Mouse (Mus musculus) limb, embryonic 15.5 days (tissue): ENCODE results near the gene Efcab9. TPM values are rescaled to one million over a fixed set of nuclear protein-coding genes. Genes with fewer than 3 reads are reported as not detected.

ENCODE experiments used
- ATAC-seq: fragments of 200-750 bp; cut with Nextera tagmentation; 2 replicates; pipeline ENCODE4 v1.8.0; 2017; ENCODE audit warnings: low read depth, moderate TSS enrichment; ENCODE audit not compliant: insufficient number of reproducible peaks, low FRiP score, low TSS enrichment
- H3K27ac ChIP-seq: fragments of 300-500 bp; sonication (generic); 2 replicates; pipeline ENCODE4 v1.5.1; 2015; ENCODE audit warnings: moderate library complexity, mild to moderate bottlenecking, inconsistent platforms
- H3K27me3 ChIP-seq: fragments of 300-500 bp; sonication (generic); 2 replicates; pipeline ENCODE4 v1.6.1; 2015; ENCODE audit warnings: inconsistent platforms
- H3K36me3 ChIP-seq: fragments of 300-500 bp; sonication (generic); 2 replicates; pipeline ENCODE4 v1.6.1; 2015; ENCODE audit warnings: inconsistent platforms
- H3K4me1 ChIP-seq: fragments of 300-500 bp; sonication (generic); 2 replicates; pipeline ENCODE4 v1.6.1; 2015; ENCODE audit warnings: inconsistent platforms
- H3K4me2 ChIP-seq: fragments of 300-500 bp; sonication (generic); 2 replicates; pipeline ENCODE4 v1.6.1; 2015; ENCODE audit warnings: mild to moderate bottlenecking, inconsistent platforms
- H3K4me3 ChIP-seq: fragments of 300-500 bp; sonication (generic); 2 replicates; pipeline ENCODE4 v1.5.1; 2015; ENCODE audit warnings: mild to moderate bottlenecking, inconsistent platforms
- H3K9ac ChIP-seq: fragments of 300-500 bp; sonication (generic); 2 replicates; pipeline ENCODE4 v1.6.1; 2015; ENCODE audit warnings: inconsistent platforms
- H3K9me3 ChIP-seq: fragments of 300-500 bp; sonication (generic); 2 replicates; pipeline ENCODE4 v1.6.1; 2016; ENCODE audit warnings: inconsistent platforms
- WGBS: fragments of 180-500 bp; shearing (Covaris S2); methylation state at CpG from one replicate; pipeline ENCODE4 v1.1.7; 2015; 5-methylcytosine and 5-hydroxymethylcytosine counted together
- polyA plus RNA-seq: library from polyadenylated mRNA; unstranded; fragments of >200 nt; fragmentation: Nextera tagmentation; extraction: Ambion mirVana; gene quantifications from 2 replicates; pipeline ENCODE4 v1.2.1, GENCODE M21; 2015

Efcab9 gene
- polyA plus RNA-seq, 1 experiment from 2014 or later = not detected

DNA sequence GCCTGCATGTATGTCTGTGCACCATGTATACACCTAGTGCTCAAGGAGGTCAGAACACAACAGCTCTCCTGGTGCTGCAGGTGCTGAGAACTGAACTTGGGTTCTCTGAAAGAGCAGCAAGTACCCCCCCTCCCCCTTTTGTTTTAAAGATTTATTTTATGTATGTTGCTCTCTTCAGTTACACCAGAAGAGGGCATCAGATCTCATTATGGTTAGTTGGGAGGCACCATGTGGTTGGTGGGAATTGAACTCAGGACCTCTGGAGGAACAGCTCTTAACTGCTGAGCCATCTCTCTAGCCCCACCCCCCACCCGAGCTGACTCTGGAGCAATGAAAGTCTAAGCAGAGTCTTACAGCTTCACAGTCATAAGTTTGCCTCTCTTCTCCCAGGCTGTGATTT is 21.0 kb downstream of the Efcab9 start:
- Histone ChIP-seq H3K27me3 (no peaks in the 10 kb centered on the region), H3K4me3 (no peak overlapping the region), H3K9me3 (no peaks in the 10 kb centered on the region), H3K4me2 (no peak overlapping the region), H3K4me1 (no peaks in the 10 kb centered on the region), H3K36me3 (peaks cover 8% of the 10 kb centered on the region), H3K27ac (no peak overlapping the region), H3K9ac (no peak overlapping the region)
- ATAC-seq = no peak
- WGBS = 53% methylated on average over 1 of the region's 1 CpGs

DNA sequence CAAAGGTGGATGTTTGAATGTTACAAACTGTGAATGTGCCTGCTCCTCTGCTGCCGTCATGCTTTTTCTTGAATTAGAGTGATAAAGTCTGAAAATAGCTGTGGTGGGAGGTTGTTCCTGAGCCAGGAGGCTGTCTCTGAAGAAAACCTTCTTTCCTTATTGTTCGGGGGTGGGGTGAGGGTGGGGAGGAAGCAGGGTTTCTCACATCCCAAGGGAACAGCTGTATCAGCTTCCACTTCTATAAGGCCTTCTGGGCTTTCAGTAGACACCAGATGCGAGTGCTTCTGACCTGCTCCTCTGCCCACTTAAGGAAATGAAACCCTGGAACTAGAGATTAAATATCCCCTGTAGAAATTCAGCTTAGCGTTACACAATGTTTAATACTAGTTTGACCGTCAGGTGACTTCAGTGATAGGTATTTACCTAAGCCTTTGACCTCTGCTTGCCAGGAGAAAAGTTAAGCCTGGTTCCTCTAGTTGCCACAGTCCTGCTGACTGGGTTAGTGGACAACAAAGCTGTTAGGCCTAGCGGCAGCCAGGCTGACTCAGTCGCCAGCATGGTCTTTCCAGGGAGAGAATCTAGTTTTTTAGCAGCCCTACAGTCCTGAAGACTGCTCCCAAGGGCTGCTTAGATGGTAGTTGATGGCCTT is 26.7 kb downstream of the Efcab9 start:
- 71% methylated on average over 7 of the region's 7 CpGs for WGBS
- H3K4me2 ChIP-seq = no peak overlapping the region
- H3K9me3 ChIP-seq = no peaks in the 10 kb centered on the region
- no peak for ATAC-seq
- no peak overlapping the region for H3K4me3 ChIP-seq
- no peak overlapping the region for H3K27ac ChIP-seq
- no peaks in the 10 kb centered on the region for H3K4me1 ChIP-seq
- no peaks in the 10 kb centered on the region for H3K27me3 ChIP-seq
- H3K36me3 ChIP-seq = peaks cover 14% of the 10 kb centered on the region
- H3K9ac ChIP-seq = no peak overlapping the region

- H3K4me3 ChIP-seq = no peak overlapping the region
- H3K36me3 ChIP-seq = peaks cover 24% of the 10 kb centered on the region
- H3K27me3 ChIP-seq = no peaks in the 10 kb centered on the region
- no peak overlapping the region for H3K9ac ChIP-seq
- no peaks in the 10 kb centered on the region for H3K4me1 ChIP-seq
- no peak overlapping the region for H3K27ac ChIP-seq
- no peak for ATAC-seq
- WGBS = 99% methylated on average over 2 of the region's 2 CpGs
- H3K4me2 ChIP-seq = no peak overlapping the region
- no peaks in the 10 kb centered on the region for H3K9me3 ChIP-seq
Observed at GRCm38 (mm10) chr11:32503711-32504110, 28.2 kb downstream of the Efcab9 start.

DNA sequence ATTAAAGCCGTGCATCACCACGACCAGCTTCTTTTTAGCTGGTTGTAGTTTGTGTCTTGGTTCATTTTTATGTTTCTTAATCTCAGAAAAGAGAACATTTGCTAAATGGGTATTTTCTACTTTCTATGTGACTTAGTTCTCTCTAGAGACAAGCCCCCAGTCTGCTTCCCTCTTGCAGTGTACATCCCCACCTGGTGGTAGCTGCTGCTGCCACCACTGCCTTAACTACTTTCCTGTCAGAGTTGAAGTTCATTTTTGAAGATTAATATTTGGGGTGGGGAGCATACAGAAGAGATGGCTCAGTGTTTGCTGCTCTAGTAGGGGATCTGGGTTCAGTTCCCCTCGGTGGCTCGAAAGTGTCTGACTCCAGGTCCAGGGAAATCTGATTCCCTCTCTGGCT is 31.9 kb downstream of the Efcab9 start:
- Histone ChIP-seq H3K27me3 (no peaks in the 10 kb centered on the region), H3K4me1 (no peaks in the 10 kb centered on the region; the same call in 1 of the 2 replicates), H3K4me3 (no peak overlapping the region), H3K9me3 (no peaks in the 10 kb centered on the region), H3K27ac (no peak overlapping the region), H3K36me3 (peaks cover 20% of the 10 kb centered on the region), H3K4me2 (no peak overlapping the region), H3K9ac (no peak overlapping the region)
- no peak for ATAC-seq
- WGBS = 91% methylated on average over 4 of the region's 4 CpGs

- Histone ChIP-seq H3K4me2 (no peak overlapping the region), H3K9ac (no peak overlapping the region), H3K27ac (0 out of 2 replicates have a peak overlapping the region, but pooled peaks have one; percentile 8), H3K27me3 (no peaks in the 10 kb centered on the region), H3K4me1 (no peaks in the 10 kb centered on the region; the same call in 1 of the 2 replicates), H3K4me3 (no peak overlapping the region), H3K9me3 (no peaks in the 10 kb centered on the region), H3K36me3 (peaks cover 19% of the 10 kb centered on the region)
- 78% methylated on average over 7 of the region's 7 CpGs for WGBS
- ATAC-seq = no peak
Observed at GRCm38 (mm10) chr11:32498757-32499535, 32.9 kb downstream of the Efcab9 start.

DNA sequence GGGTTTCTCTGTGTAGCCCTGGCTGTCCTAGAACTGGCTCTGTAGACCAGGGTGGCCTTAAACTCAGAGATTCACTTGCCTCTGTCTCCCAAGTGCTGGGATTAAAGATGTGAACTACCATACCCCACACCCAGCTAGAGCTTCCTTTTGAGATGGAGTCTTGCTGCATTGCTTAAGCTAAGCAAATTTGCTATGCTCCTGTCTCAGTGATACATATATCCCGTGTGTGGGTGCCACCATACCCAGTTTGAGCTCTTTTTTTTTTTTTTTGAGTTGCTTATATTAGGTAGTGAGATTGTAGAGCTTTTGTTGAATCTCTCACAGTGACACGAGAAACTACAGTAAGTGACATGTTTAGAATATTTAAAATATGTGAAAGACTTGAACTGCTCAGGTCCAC is 36.6 kb downstream of the Efcab9 start:
- Histone ChIP-seq H3K4me2 (no peak overlapping the region), H3K27me3 (no peaks in the 10 kb centered on the region), H3K4me3 (no peak overlapping the region), H3K27ac (no peak overlapping the region), H3K36me3 (peaks cover 10% of the 10 kb centered on the region), H3K4me1 (no peaks in the 10 kb centered on the region; the same call in 1 of the 2 replicates), H3K9me3 (no peaks in the 10 kb centered on the region), H3K9ac (no peak overlapping the region)
- 81% methylated on average over 2 of the region's 2 CpGs for WGBS
- no peak for ATAC-seq

GRCm38 (mm10) chr11:32493312-32493711 is 38.6 kb downstream of the Efcab9 start:
- H3K27ac ChIP-seq = no peak overlapping the region
- no peak overlapping the region for H3K4me3 ChIP-seq
- H3K36me3 ChIP-seq = no peaks in the 10 kb centered on the region
- H3K4me1 ChIP-seq = peaks cover 10% of the 10 kb centered on the region
- H3K27me3 ChIP-seq = no peaks in the 10 kb centered on the region
- H3K9ac ChIP-seq = no peak overlapping the region
- ATAC-seq = no peak
- H3K9me3 ChIP-seq = no peaks in the 10 kb centered on the region
- no peak overlapping the region for H3K4me2 ChIP-seq

DNA sequence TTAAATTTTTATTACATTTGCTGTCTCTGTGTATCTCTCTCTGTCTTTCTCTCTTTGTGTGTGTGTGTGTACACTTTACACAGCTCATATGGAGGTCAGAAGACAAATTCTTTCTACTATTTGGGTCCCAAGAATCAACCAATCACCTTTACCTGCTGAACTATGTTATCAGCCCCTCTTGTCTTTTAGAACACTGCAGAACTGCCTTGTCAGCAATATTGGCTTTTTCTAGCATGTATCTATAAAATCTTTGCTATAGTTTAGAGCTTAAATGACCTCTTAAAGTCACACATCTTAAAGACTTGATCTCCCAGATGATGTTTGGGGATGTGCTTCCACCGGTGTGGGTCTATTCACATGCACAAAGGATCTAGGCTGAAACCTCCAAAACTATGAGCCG is 40.8 kb downstream of the Efcab9 start:
- H3K9me3 ChIP-seq = no peaks in the 10 kb centered on the region
- no peak for ATAC-seq
- no peak overlapping the region for H3K4me2 ChIP-seq
- no peak overlapping the region for H3K4me3 ChIP-seq
- WGBS = 93% methylated on average over 2 of the region's 2 CpGs
- peaks cover 12% of the 10 kb centered on the region; the same call in 1 of the 2 replicates for H3K4me1 ChIP-seq
- 0 out of 2 replicates have a peak, but pooled peaks cover 2% of the 10 kb centered on the region for H3K36me3 ChIP-seq
- no peaks in the 10 kb centered on the region for H3K27me3 ChIP-seq
- no peak overlapping the region for H3K27ac ChIP-seq
- H3K9ac ChIP-seq = no peak overlapping the region

GRCm38 (mm10) chr11:32488808-32489670 is 42.8 kb downstream of the Efcab9 start:
- Histone ChIP-seq H3K4me1 (peaks cover 12% of the 10 kb centered on the region; the same call in 1 of the 2 replicates), H3K9me3 (no peaks in the 10 kb centered on the region), H3K27me3 (no peaks in the 10 kb centered on the region), H3K4me3 (no peak overlapping the region), H3K27ac (peak overlapping the region; percentile 23; the same call in 1 of the 2 replicates), H3K4me2 (no peak overlapping the region), H3K9ac (no peak overlapping the region), H3K36me3 (0 out of 2 replicates have a peak, but pooled peaks cover 2% of the 10 kb centered on the region)
- WGBS = 75% methylated on average over 5 of the region's 5 CpGs
- ATAC-seq = no peak

DNA sequence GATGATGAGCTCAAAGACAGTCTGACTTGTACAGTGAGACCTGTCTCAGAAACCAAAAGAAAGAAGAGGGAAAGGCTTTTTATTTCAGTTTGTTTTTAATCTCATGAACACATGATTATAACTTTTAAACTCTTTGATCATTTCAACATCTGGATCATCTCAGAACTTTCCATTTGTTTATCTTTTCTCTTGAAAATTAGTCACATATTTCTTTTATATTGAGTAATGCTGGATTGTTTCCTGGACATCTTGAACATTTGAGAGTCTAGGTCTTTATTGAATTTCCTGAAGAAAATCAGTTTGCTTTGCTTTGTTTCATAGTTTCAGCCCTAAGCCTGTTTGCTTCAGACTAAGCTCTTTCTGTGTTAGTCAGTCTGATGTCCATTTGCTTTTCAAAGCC is 43.5 kb downstream of the Efcab9 start:
- Histone ChIP-seq H3K9me3 (no peaks in the 10 kb centered on the region), H3K4me3 (no peak overlapping the region), H3K9ac (no peak overlapping the region), H3K27me3 (no peaks in the 10 kb centered on the region), H3K4me1 (peaks cover 12% of the 10 kb centered on the region; the same call in 1 of the 2 replicates), H3K36me3 (0 out of 2 replicates have a peak, but pooled peaks cover 2% of the 10 kb centered on the region), H3K27ac (peak overlapping the region; percentile 29; the same call in 1 of the 2 replicates), H3K4me2 (no peak overlapping the region)
- ATAC-seq = no peak

DNA sequence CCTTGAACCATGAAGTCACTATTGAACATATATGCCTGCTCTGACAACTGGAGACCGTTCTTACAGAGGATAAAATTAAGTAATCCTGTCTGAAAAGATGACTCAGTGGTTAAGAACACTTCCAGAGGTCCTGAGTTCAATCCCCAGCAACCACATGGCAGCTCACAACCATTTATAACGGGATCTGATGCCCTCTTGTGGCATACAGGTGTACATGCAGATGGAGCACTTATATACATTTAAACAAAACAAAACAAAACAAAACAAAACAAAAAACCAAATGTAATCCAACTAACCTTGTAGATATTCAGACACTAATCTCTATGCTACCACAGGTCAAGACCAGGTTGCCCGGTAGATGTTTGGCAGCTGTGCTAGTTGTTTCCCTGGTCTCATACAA is 44.4 kb downstream of the Efcab9 start:
- Histone ChIP-seq H3K36me3 (0 out of 2 replicates have a peak, but pooled peaks cover 2% of the 10 kb centered on the region), H3K4me3 (no peak overlapping the region), H3K9ac (no peak overlapping the region), H3K27me3 (no peaks in the 10 kb centered on the region), H3K9me3 (no peaks in the 10 kb centered on the region), H3K27ac (0 out of 2 replicates have a peak overlapping the region, but pooled peaks have one; percentile 17), H3K4me2 (no peak overlapping the region), H3K4me1 (peaks cover 12% of the 10 kb centered on the region; the same call in 1 of the 2 replicates)
- WGBS = 92% methylated on average over 3 of the region's 3 CpGs
- ATAC-seq = no peak
